Comparison of ENCODE assay signal across 8 mouse cellular contexts in genomic region chr9:120502013-120502412, GRCm38 (mm10). TPM values are rescaled to one million over a fixed set of nuclear protein-coding genes. Genes with fewer than 3 reads are reported as not detected.
A peak's percentile ranks its signal among the peaks of the same experiment; 100 is the strongest.
DNase-seq lines count a peak whose midpoint lies in the region; ATAC-seq lines count a peak whose summit lies in the region.

No protein-coding gene starts in this region.

- no peaks in the 10 kb centered on the region for H3K4me1 ChIP-seq in heart, embryonic 14.5 days (ENCODE audit: control insufficient read depth in 2 of 2, insufficient read depth in 2 of 2, low read length in 2 of 2)
- no peaks in the 10 kb centered on the region for H3K4me1 ChIP-seq in liver, embryonic 15.5 days (replicated peaks)

- ATAC-seq in heart, embryonic 14.5 days (ENCODE audit: insufficient number of reproducible peaks, insufficient read depth, low FRiP score, low read depth), result no peak
- ATAC-seq in liver, embryonic 15.5 days (ENCODE audit: insufficient read depth), result no peak
- peak; percentile 83 for ATAC-seq in neutrophil, adult 5-6 weeks (ENCODE audit: extremely low read depth, insufficient number of reproducible peaks, low FRiP score, poor library complexity, severe bottlenecking)

- H3K27me3 ChIP-seq in heart, embryonic 14.5 days (ENCODE audit: control insufficient read depth, insufficient read depth, low read length), result no peaks in the 10 kb centered on the region
- no peaks in the 10 kb centered on the region for H3K27me3 ChIP-seq in liver, embryonic 15.5 days

- H3K4me3 ChIP-seq in heart, embryonic 14.5 days (ENCODE audit: control insufficient read depth in 1 of 2, insufficient read depth in 1 of 2, low read depth in 1 of 2, low read length in 2 of 2), result no peak overlapping the region
- no peak overlapping the region for H3K4me3 ChIP-seq in liver, embryonic 15.5 days (replicated peaks)

- no peak overlapping the region for H3K27ac ChIP-seq in heart, embryonic 14.5 days (replicated peaks in 1 of 2; ENCODE audit: control insufficient read depth in 1 of 2, insufficient read depth in 1 of 2, low read depth in 2 of 2, low read length in 2 of 2)
- no peak overlapping the region for H3K27ac ChIP-seq in liver, embryonic 15.5 days (replicated peaks)

- peaks cover 7% of the 10 kb centered on the region for H3K9me3 ChIP-seq in heart, embryonic 14.5 days (ENCODE audit: control insufficient read depth, low read length)
- no peaks in the 10 kb centered on the region for H3K9me3 ChIP-seq in liver, embryonic 15.5 days (replicated peaks)

- H3K9ac ChIP-seq in heart, embryonic 14.5 days (ENCODE audit: low read length), result no peak overlapping the region
- H3K9ac ChIP-seq in liver, embryonic 15.5 days, result no peak overlapping the region

- no peaks in the 10 kb centered on the region for H3K36me3 ChIP-seq in heart, embryonic 14.5 days (ENCODE audit: control insufficient read depth, insufficient read depth, low read length)
- no peaks in the 10 kb centered on the region for H3K36me3 ChIP-seq in liver, embryonic 15.5 days (replicated peaks)

- H3K4me2 ChIP-seq in heart, embryonic 14.5 days (ENCODE audit: low read length), result peak overlapping the region; percentile 28; the same call in 1 of the 2 replicates
- peak overlapping the region; percentile 18; the same call in 1 of the 2 replicates for H3K4me2 ChIP-seq in liver, embryonic 15.5 days

- DNase-seq in CD8-positive naive resting alpha-beta T cell, adult 2 months (ENCODE audit: low read depth in 2 of 2, low spot score in 2 of 2), result peak; percentile 67 to 76
- DNase-seq in adrenal gland, adult 18-20 months (ENCODE audit: low spot score in 2 of 2), result peak; percentile 70 to 71
- DNase-seq in embryo, embryonic 11.5 days (ENCODE audit: low read depth, low spot score), result peak; percentile 84
- DNase-seq in kidney, postnatal 36 days, result peak; percentile 68 to 90
- DNase-seq in thymus, postnatal 10 days (ENCODE audit: low spot score in 2 of 2), result peak; percentile 45 to 78

- WGBS in heart, embryonic 14.5 days, result 7% methylated on average over 8 of the region's 8 CpGs
- 3% methylated on average over 8 of the region's 8 CpGs for WGBS in liver, embryonic 15.5 days (ENCODE audit: insufficient replicate concordance)

RNA-seq across cellular contexts. Expression of gene Eif1b, which starts 10.0 kb away (rescaled TPM):
- 10 to 100 TPM; 59.9 to 66.0 TPM for total RNA-seq in adrenal gland, adult 18-20 months (2021)
- 139 and 143 TPM in 2 replicates for polyA plus RNA-seq in heart, embryonic 14.5 days (2014; fragmentation: Nextera tagmentation; extraction: Ambion mirVana)
- polyA plus RNA-seq in liver, embryonic 15.5 days (2015; fragmentation: Nextera tagmentation; extraction: Ambion mirVana), result 56.6 and 64.4 TPM in 2 replicates
- 52.8 and 62.4 TPM in 2 replicates for total RNA-seq in neutrophil, adult 5-6 weeks (2017)

RNA-seq across cellular contexts. Expression of gene Entpd3, which starts 37.6 kb away (rescaled TPM):
- 1 to 10 TPM in 1 of 2 experiments, not detected in 1; 3.0 TPM for total RNA-seq in adrenal gland, adult 18-20 months (2021)
- polyA plus RNA-seq in heart, embryonic 14.5 days (2014; fragmentation: Nextera tagmentation; extraction: Ambion mirVana), result 0.05 TPM in 1 of 2 replicates, not detected in the other
- polyA plus RNA-seq in liver, embryonic 15.5 days (2015; fragmentation: Nextera tagmentation; extraction: Ambion mirVana), result 0.14 TPM in 1 of 2 replicates, not detected in the other
- total RNA-seq in neutrophil, adult 5-6 weeks (2017), result 8.0 and 8.2 TPM in 2 replicates
